Mouse (Mus musculus) ES-Bruce4 (cell line): ENCODE data around the gene Doc2b.

Source experiments
- CTCF ChIP-seq: IDR thresholded peaks from one replicate; pipeline ENCODE4 v1.8.1; 2011; ENCODE audit warnings: low read depth, low read length
- POLR2A ChIP-seq: IDR thresholded peaks from one replicate; pipeline ENCODE4 v1.8.1; 2011; ENCODE audit warnings: low read length; ENCODE audit not compliant: insufficient read depth

DNA sequence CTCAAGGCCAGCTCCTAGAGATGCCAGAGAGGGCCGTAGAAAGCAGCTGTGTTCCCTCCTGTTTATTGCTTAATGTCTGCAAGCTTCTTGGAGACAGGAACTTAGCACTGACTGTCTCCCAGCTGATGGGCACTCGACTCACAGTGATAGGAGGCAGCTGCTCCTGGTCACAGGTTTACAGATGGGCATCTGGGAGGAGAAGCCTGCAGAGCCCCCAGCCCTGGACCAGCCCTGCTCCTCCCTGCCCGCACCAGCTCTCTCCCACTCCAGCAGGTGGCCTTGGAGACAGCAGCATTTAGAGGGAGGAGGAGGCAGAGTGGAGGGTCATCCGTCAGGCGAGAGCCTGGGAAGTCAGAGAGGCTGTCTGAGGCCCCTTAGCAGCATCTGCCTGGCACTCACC lies 11.6 kb upstream of the Doc2b start:
- TF ChIP-seq CTCF (no peak), POLR2A (no peak)
